Mouse (Mus musculus) heart, adult 2 months (tissue): ENCODE results near the gene Fam166a. TPM values are rescaled to one million over a fixed set of nuclear protein-coding genes. Genes with fewer than 3 reads are reported as not detected.

Experiments
- DNase-seq, 2 experiments: peaks; one replicate each; pipeline ENCODE4 v3.0.0; 2021
- H3K27ac ChIP-seq: fragments of 200-600 bp; 2 replicates; pipeline ENCODE4 v1.8.1; 2022
- H3K27me3 ChIP-seq: fragments of 200-500 bp; 2 replicates; pipeline ENCODE4 v1.6.1; 2012; ENCODE audit warnings: mild to moderate bottlenecking, low read length, inconsistent platforms, mixed read lengths; ENCODE audit not compliant: control insufficient read depth, insufficient read depth
- H3K36me3 ChIP-seq: fragments of 200-500 bp; 2 replicates; pipeline ENCODE4 v1.6.1; 2012; ENCODE audit warnings: low read length, inconsistent platforms; ENCODE audit not compliant: control insufficient read depth, insufficient read depth
- H3K4me1 ChIP-seq: fragments of 200-500 bp; 2 replicates; pipeline ENCODE4 v1.6.1; 2011; ENCODE audit warnings: low read length; ENCODE audit not compliant: control insufficient read depth, insufficient read depth
- H3K4me3 ChIP-seq: fragments of 200-600 bp; 2 replicates; pipeline ENCODE4 v1.8.1; 2022
- H3K79me2 ChIP-seq: fragments of 200-500 bp; replicated peaks from 2 replicates; pipeline ENCODE4 v1.6.1; 2012; ENCODE audit warnings: mild to moderate bottlenecking, inconsistent platforms, low read length, moderate library complexity, mixed read lengths; ENCODE audit not compliant: control insufficient read depth, insufficient read depth
- H3K9ac ChIP-seq: fragments of 200-500 bp; 2 replicates; pipeline ENCODE4 v1.6.1; 2012; ENCODE audit warnings: low read depth, mild to moderate bottlenecking, control low read depth, inconsistent platforms, low read length, mixed read lengths
- CTCF ChIP-seq: fragments of 200-600 bp; IDR thresholded peaks from 2 replicates; pipeline ENCODE4 v1.8.1; 2022; ENCODE audit warnings: antibody characterized with exemption, mild to moderate bottlenecking, moderate library complexity
- EP300 ChIP-seq: fragments of 200-500 bp; IDR thresholded peaks from 2 replicates; pipeline ENCODE4 v1.6.1; 2011; ENCODE audit warnings: low read depth, low read length, control low read depth; ENCODE audit not compliant: insufficient read depth
- POLR2A ChIP-seq: fragments of 200-500 bp; IDR thresholded peaks from 2 replicates; pipeline ENCODE4 v1.6.1; 2011; ENCODE audit warnings: mild to moderate bottlenecking, low read depth, low read length, control low read depth; ENCODE audit not compliant: insufficient read depth
- WGBS: fragments of 180-500 bp; shearing (Covaris S2); methylation state at CpG from one replicate; pipeline ENCODE4 v1.1.7; 2018; 5-methylcytosine and 5-hydroxymethylcytosine counted together
- intact Hi-C: fragments of 180-260 bp; cut with DNase I; formaldehyde crosslinking; loops from one replicate; pipeline ENCODE4 v1.15.1; 2025
- polyA plus RNA-seq: library from polyadenylated mRNA; depleted of rRNA; stranded (reverse); fragments of >200 nt; gene quantifications from 2 replicates; pipeline ENCODE4 v1.2.3, GENCODE M21; 2012
- total RNA-seq, 2 experiments: library from RNA; stranded (reverse); gene quantifications; 2 replicates each; pipeline ENCODE4 v1.2.3; 2021

Fam166a gene
- total and polyA plus RNA-seq, 3 experiments = 0.21 TPM; not detected in 2

- H3K27ac ChIP-seq = peak overlapping the region; percentile 89
- no peaks in the 10 kb centered on the region for H3K79me2 ChIP-seq
- DNase-seq = no peak
- H3K4me3 ChIP-seq = peak overlapping the region; percentile 61
- no peak for TF ChIP-seq CTCF
- TF ChIP-seq POLR2A = 0 out of 2 replicates have a peak, but pooled peaks have one; percentile 37
- TF ChIP-seq EP300 = no peak
- H3K27me3 ChIP-seq = no peaks in the 10 kb centered on the region
- WGBS = 39% methylated on average over 6 of the region's 6 CpGs
- intact Hi-C loops = loop anchor here (5.0 kb wide), 1 partner anchor 40 kb away; no protein-coding TSS in a partner anchor
- no peaks in the 10 kb centered on the region for H3K36me3 ChIP-seq
- no peak overlapping the region for H3K9ac ChIP-seq
- peaks cover 11% of the 10 kb centered on the region for H3K4me1 ChIP-seq
Measured at GRCm38 (mm10) chr2:25182664-25183063, 35.9 kb upstream of the Fam166a start.

GRCm38 (mm10) chr2:25183336-25183735 is 35.2 kb upstream of the Fam166a start:
- TF ChIP-seq EP300 = no peak
- TF ChIP-seq CTCF = no peak
- TF ChIP-seq POLR2A = no peak
- Histone ChIP-seq H3K27ac (peak overlapping the region; percentile 28), H3K36me3 (no peaks in the 10 kb centered on the region), H3K79me2 (no peaks in the 10 kb centered on the region), H3K4me1 (peaks cover 8% of the 10 kb centered on the region), H3K9ac (no peak overlapping the region), H3K4me3 (peak overlapping the region; percentile 61), H3K27me3 (no peaks in the 10 kb centered on the region)
- intact Hi-C loops = loop anchor here (5.0 kb wide), 1 partner anchor 41 kb away; no protein-coding TSS in a partner anchor
- DNase-seq = no peak
- WGBS = 44% methylated on average over 2 of the region's 2 CpGs

- DNase-seq = no peak
- no peak overlapping the region for H3K4me3 ChIP-seq
- H3K36me3 ChIP-seq = no peaks in the 10 kb centered on the region
- 86% methylated on average over 7 of the region's 7 CpGs for WGBS
- H3K27ac ChIP-seq = peak overlapping the region; percentile 71; the same call in 1 of the 2 replicates
- peaks cover 4% of the 10 kb centered on the region for H3K4me1 ChIP-seq
- intact Hi-C loops = loop anchor here (5.0 kb wide), 1 partner anchor 42 kb away; no protein-coding TSS in a partner anchor
- no peaks in the 10 kb centered on the region for H3K27me3 ChIP-seq
- no peak overlapping the region for H3K9ac ChIP-seq
- no peak for TF ChIP-seq EP300
- TF ChIP-seq POLR2A = no peak
- TF ChIP-seq CTCF = no peak
- H3K79me2 ChIP-seq = no peaks in the 10 kb centered on the region
Measured at GRCm38 (mm10) chr2:25184496-25184895, 34.0 kb upstream of the Fam166a start.

GRCm38 (mm10) chr2:25185625-25186574 is 32.6 kb upstream of the Fam166a start:
- peaks cover 4% of the 10 kb centered on the region for H3K4me1 ChIP-seq
- TF ChIP-seq POLR2A (0 out of 2 replicates have a peak, but pooled peaks have one; percentile 8), EP300 (no peak), CTCF (peak; percentile 66)
- peak; percentile 64 to 73 for DNase-seq
- intact Hi-C loops = loop anchor here (1.0 kb wide), 1 partner anchor 59 kb away; no protein-coding TSS in a partner anchor
- 4% methylated on average over 64 of the region's 64 CpGs for WGBS
- H3K27me3 ChIP-seq = no peaks in the 10 kb centered on the region
- H3K27ac ChIP-seq = peak overlapping the region; percentile 71
- H3K36me3 ChIP-seq = no peaks in the 10 kb centered on the region
- H3K79me2 ChIP-seq = no peaks in the 10 kb centered on the region
- H3K9ac ChIP-seq = peak overlapping the region; percentile 68
- peak overlapping the region; percentile 39 for H3K4me3 ChIP-seq

- DNase-seq = no peak
- H3K4me3 ChIP-seq = no peak overlapping the region
- H3K9ac ChIP-seq = no peak overlapping the region
- no peaks in the 10 kb centered on the region for H3K27me3 ChIP-seq
- no peaks in the 10 kb centered on the region for H3K36me3 ChIP-seq
- H3K79me2 ChIP-seq = no peaks in the 10 kb centered on the region
- no peak overlapping the region for H3K27ac ChIP-seq
- intact Hi-C loops = loop anchor here (1.0 kb wide), 1 partner anchor 59 kb away; no protein-coding TSS in a partner anchor
- H3K4me1 ChIP-seq = peaks cover 4% of the 10 kb centered on the region
- no peak for TF ChIP-seq POLR2A
- no peak for TF ChIP-seq EP300
- TF ChIP-seq CTCF = no peak
- WGBS = 61% methylated on average over 5 of the region's 5 CpGs
Measured at GRCm38 (mm10) chr2:25186575-25186930, 32.0 kb upstream of the Fam166a start.
